Mouse (Mus musculus) heart, postnatal 10 days (tissue): ENCODE measurements around the gene Cd70. TPM values are rescaled to one million over a fixed set of nuclear protein-coding genes. Genes with fewer than 3 reads are reported as not detected.

Experiments used
- DNase-seq, 2 experiments: peaks; one replicate each; pipeline ENCODE4 v3.0.0; 2021
- intact Hi-C: fragments of 180-260 bp; cut with DNase I; formaldehyde crosslinking; loops from one replicate; pipeline ENCODE4 v1.15.1; 2025
- total RNA-seq, 2 experiments: library from RNA; stranded (reverse); gene quantifications; 2 replicates each; pipeline ENCODE4 v1.2.3; 2021

Gene Cd70
- total RNA-seq, 2 experiments from 2014 or later: not detected

DNA sequence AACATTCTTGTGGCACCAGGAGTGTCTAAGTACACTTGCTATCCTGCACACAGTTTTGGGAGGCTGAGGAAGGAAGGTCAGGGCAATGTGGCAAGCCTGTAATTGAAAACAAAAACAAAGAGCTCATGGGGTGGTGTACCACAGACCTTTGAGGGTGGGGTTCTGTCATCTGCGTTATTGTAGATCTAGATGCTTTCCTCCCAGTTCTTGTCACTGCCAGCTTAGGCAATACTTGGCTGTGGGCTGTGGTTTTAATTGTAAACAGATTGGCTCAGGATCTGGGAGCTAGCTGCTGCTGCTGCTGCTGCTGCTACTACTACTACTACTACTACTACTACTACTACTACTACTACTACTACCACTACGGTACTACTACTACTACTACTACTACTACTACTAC lies 47.3 kb downstream of the Cd70 start:
- no peak for DNase-seq
- intact Hi-C loops: no loop called here

DNA sequence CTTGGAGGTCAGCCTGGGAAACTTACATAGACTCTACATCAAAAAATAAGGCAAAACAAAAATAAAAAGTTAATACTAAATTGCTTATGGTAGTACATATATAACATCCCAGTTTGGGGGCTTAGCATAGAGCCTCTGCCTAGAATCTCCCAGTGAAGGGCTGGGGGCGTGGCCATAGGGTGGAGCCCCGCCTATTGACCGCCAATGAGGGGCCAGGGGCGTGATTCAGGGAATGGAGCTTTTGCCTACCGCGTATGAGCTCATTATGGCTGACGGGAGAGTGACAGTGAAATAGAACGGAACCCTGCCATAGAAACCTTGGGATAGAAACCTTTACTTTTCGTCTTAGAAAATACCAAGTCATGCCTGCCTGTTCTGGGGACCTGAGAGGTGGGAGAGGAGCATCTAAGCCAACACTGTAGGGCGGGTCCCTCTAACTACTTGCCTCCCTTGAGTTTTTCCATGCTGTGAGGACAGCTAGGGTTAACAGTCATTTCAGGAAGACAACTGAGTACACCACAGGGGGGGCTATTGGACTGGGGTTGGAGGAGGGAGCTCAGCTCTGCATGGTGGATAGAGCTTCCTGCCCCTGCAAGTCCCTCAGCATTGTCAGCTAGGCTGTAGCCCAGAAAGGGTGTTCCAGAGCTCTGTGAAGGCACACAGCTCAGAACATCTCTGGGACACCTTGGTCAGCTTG lies 49.8 kb downstream of the Cd70 start:
- intact Hi-C loops: no loop called here
- DNase-seq: no peak

DNA sequence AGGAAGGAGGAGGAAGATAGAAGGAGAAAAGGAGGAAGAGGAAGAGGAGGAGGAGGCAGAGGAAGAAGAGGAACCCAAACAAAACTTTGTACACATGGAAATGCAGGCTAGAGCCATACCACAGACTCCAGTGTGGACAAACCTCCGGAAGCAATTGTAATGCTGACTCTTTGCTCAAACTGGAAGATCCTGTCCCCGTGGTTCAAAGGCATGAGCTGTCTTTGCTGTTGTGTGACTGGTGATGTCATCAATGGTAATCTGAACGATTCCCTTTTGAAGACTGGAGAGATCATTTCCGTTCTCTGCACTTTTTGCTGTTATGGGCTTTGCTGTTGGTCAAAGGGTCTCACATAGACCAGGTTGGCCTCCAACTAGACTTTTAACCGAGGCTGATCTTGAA lies 51.3 kb downstream of the Cd70 start:
- intact Hi-C loops: no loop called here
- no peak for DNase-seq

DNA sequence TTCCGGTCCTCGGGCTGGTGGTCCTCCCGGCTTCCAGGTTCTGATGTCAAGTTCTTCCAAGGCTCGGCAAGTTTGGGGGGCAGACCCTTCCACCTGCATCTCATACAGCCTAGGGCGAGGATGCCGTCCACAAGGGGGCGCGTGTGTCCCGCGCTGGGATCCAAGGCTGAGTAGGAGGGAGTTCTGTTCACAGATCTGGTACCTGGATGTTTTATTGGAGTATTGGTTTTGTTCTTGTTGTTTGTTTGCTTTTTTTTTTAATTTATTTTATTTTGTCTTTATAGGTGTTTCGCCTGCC lies 53.0 kb downstream of the Cd70 start:
- intact Hi-C loops: loop anchor here (1.0 to 2.0 kb wide), 2 partner anchors 100 to 239 kb away; partner anchors contain the start of gene Alkbh7
- DNase-seq: peak; percentile 84 to 89

Other genes starting within 250 kb of the Cd70 start
- gene Mllt1, start 214.4 kb downstream of the Cd70 start, total RNA-seq: 10 to 100 TPM; 28.3 to 30.8 TPM
- not detected for gene Acer1, start 167.7 kb downstream of the Cd70 start, total RNA-seq
- 10 to 100 TPM; 60.1 to 60.6 TPM for gene Clpp, start 159.5 kb downstream of the Cd70 start, total RNA-seq
- gene Alkbh7, start 152.4 kb downstream of the Cd70 start, total RNA-seq: 10 to 100 TPM; 46.7 to 50.4 TPM
- not detected for gene Pspn, start 149.8 kb downstream of the Cd70 start, total RNA-seq
- 10 to 100 TPM; 29.0 to 30.0 TPM for gene Gtf2f1, start 138.5 kb downstream of the Cd70 start, total RNA-seq
- gene Gm17949, start 138.3 kb downstream of the Cd70 start, total RNA-seq: not detected
- 10 to 100 TPM; 81.4 to 83.4 TPM for gene Khsrp, start 118.3 kb downstream of the Cd70 start, total RNA-seq
- not detected for gene Slc25a41, start 108.1 kb downstream of the Cd70 start, total RNA-seq
- gene Crb3, start 90.7 kb downstream of the Cd70 start, total RNA-seq: under 1 TPM; 0.35 to 0.57 TPM
- 10 to 100 TPM; 75.0 to 86.6 TPM for gene Slc25a23, start 89.9 kb downstream of the Cd70 start, total RNA-seq
- gene Dennd1c, start 71.3 kb downstream of the Cd70 start, total RNA-seq: 1 to 10 TPM; 1.3 to 2.3 TPM
- 1 to 10 TPM; 7.0 to 7.4 TPM for gene Tubb4a, start 62.0 kb downstream of the Cd70 start, total RNA-seq
- gene Tnfsf9, start 44.5 kb downstream of the Cd70 start, total RNA-seq: under 1 TPM; 0.67 to 0.79 TPM
- gene Tnfsf14, start 44.4 kb upstream of the Cd70 start, total RNA-seq: not detected
- 10 to 100 TPM; 42.3 to 66.3 TPM for gene C3, start 78.4 kb upstream of the Cd70 start, total RNA-seq
- 10 to 100 TPM; 26.5 TPM for gene Gpr108, start 98.7 kb upstream of the Cd70 start, total RNA-seq
- gene Trip10, start 99.7 kb upstream of the Cd70 start, total RNA-seq: 10 to 100 TPM; 57.8 to 72.1 TPM
- 1 to 10 TPM; 1.4 to 2.3 TPM for gene Vav1, start 129.3 kb upstream of the Cd70 start, total RNA-seq
- 1 to 10 TPM; 5.2 to 6.5 TPM for gene Adgre1, start 208.9 kb upstream of the Cd70 start, total RNA-seq